Mouse (Mus musculus) embryo, embryonic 9.5 days (tissue): ENCODE data around the gene Smc4.

Experiments
- DNase-seq: peaks from one replicate; pipeline ENCODE4 v3.0.0-alpha.2; 2017; ENCODE audit errors: extremely low spot score

Smc4 gene

GRCm38 (mm10) chr3:69004437-69005337 is at the start of gene Smc4, which contains the start of gene Ift80:
Smc4 (plus strand) TSS chr3:69004738.
Ift80 (minus strand) TSS chr3:69004570.
- DNase-seq: peak; percentile 97

- DNase-seq: no peak
Measured at GRCm38 (mm10) chr3:68956454-68956853, 48.1 kb upstream of the Smc4 start.

GRCm38 (mm10) chr3:68957413-68957812 is 47.1 kb upstream of the Smc4 start:
- no peak for DNase-seq

GRCm38 (mm10) chr3:68964682-68965081 is 39.9 kb upstream of the Smc4 start:
- no peak for DNase-seq

- DNase-seq: no peak
Measured at GRCm38 (mm10) chr3:68966527-68967285, 37.8 kb upstream of the Smc4 start.

DNA sequence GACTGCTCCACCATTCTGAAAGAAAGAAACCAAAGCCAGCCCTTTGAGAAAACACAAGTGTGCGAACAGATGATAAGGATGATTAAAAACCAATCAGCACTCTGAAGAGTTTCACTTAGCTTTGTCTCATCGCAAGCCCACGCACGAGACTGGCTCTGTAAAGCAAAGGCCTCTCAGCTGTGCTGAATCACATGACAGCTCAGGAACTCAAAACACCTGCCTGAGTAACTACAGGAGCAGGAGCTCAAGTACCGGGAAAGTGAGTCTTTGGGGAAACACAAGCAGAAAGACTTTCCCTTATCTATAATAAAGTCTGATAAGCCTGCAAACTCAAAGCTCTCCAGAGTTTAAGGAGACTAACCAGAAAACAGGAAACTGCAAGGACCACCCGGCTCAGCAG is 37.1 kb upstream of the Smc4 start:
- DNase-seq: no peak

DNA sequence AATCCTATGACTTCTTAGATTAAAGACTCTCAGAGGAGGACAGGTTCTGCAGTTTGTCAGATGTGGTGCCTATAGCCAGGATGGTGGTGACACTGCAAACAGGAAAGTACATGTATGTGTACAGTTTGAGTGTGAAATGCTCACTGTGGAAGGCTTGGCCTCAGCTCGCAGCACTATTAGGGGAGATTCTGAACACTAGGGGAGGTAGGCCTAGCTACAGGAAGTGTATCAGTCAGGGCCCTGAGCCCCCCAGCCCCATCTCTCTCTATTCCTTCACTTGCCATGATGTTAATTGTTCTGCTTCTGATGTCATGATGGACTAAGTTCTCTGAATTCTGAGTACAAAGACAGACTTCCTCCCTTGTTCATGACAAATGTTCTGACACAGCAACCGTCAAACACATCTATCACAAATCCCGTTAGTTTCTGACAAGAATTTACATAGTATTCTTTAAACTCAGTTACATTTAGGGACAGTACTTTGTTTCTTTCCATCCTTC is 35.4 kb upstream of the Smc4 start:
- no peak for DNase-seq

GRCm38 (mm10) chr3:68973574-68973973 is 31.0 kb upstream of the Smc4 start:
- no peak for DNase-seq

DNA sequence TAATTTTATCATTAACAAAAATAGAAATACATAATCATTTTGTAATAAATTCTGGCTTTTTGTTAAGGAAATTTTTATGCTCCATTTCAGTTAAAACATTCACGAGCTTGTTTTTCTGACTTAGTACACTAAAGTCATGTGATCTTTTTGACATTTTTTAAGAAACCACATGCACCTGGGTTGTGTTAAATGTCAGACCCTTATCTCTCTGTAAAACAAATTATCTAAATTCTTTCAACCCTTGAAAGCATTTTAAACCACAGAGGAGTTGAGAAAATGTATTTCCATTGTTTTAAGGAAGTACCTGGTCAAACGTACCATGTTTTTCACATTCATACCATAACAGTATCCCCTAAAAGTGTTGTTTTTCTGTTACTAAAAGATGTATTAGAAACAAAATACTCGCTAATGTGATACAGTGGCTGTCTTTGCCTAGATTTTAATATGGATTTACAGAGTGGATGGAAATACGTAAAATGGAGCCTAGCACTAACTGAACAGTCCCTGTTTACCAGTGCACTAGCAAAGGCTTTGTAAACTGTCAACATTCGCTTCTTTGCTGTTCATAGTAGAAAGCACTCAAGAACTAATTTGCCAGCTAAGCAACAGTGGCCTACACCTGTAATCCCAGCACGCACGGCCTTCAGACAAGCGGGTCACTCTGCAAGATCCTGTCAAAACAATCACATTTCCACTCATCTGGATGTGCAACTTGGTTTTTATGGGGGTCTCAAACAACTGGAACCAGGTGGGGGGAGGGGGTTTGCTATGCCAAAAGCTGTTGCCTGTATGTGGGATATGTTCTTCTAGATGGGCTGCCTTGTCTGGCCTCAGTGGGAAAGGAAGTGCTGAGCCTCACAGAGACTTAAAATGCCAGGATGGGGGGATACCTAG is 29.7 kb upstream of the Smc4 start:
- no peak for DNase-seq

DNA sequence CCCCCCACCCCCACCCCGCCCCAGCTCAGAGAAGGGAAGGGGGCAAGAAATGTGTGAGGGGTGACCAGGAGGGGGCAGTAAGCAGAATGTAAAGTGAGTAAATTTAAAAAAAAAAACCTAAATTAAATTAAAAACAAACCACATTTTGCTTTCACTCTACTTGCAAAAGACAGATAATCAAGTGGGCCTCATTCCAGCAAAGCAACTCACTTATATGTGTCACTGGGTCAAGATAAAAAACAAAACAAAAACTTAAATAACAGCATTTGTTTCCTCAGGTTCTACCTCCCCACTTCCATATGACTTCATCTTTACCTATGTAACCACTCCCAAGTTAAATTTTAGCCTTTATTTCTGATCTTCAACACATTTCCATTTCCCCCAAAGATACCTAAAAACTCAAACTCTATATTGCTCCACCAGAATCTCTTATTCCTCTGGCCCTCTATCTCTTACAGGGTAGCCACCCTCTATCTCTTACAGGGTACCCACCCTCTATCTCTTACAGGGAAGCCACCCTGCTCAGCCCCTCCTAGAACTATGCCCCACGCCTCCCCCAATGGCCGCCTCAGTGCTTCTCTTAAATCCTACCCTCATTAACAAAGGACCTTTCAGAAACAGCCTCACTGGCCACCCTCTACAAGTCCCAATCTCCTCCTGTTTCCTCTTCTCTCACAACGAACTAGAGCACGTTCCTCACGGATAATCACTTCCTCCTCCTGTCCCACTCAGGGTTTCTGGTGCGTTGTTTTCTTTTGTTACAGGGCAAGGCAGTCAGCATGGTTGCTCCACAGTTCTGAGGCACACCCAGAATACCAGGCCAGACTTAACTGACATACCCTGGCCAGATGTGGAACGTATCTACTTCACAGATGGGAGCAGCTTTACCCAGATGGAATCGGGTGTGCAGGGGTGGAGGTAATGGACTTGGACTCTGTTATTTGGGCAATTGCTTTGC is 28.7 kb upstream of the Smc4 start:
- DNase-seq: no peak

DNA sequence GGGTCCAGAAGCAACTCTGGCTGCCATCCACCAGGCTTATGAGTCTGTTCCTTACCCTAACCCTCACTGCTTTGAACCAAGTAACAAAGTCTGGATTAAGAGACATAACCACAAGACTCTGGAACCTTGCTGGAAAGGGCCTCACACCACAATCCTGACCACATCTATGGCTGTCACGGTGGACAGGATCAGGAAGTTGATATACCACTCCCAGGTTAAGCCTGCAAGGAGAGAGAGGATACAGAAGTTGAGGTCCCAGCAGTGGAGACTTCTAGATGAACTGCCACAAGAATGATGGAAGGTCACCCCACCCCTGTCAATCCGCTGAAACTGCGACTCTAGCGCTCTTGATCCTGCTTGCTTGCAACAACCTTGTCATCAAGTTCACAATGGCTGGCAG is 26.8 kb upstream of the Smc4 start:
- no peak for DNase-seq

DNA sequence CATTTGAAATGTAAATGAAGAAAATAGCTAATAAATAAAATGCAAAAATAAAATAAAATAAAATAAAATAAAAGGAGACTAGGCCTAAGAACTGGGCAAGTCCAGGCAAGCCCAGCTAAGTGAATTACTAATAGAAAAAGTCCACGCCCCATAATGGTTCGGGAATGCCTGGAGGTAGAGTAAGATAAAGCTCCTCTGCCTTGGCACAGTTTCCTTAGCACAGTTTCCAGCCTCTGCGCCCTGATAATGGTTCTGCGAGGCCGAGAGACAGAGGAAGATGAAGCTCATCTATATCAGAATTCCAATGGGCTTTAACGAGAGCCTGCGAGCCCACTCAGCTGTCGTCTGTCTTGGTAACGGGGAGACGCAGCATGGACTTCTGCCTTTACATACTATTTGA is 25.4 kb upstream of the Smc4 start:
- DNase-seq: no peak

- DNase-seq: no peak
Measured at GRCm38 (mm10) chr3:68980898-68981297, 23.6 kb upstream of the Smc4 start.

DNA sequence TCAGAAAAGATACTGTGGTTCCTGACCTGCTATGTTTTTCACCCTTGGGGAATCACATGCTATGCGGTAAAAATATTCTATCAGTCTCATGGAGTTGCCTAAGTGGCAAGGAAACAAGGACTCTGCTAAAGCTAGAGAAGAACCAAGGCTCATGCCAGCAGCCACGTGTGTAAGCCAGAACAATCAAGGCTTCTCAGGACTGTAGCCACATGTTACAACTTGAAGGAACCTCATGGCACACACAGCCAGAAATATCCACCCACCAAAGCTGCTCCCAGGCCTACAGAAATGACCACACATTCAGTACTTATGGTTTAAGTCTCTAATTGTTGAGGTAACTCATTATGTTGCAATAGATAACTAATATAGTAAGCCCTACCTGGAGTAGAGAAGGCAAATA is 18.0 kb upstream of the Smc4 start:
- no peak for DNase-seq

DNA sequence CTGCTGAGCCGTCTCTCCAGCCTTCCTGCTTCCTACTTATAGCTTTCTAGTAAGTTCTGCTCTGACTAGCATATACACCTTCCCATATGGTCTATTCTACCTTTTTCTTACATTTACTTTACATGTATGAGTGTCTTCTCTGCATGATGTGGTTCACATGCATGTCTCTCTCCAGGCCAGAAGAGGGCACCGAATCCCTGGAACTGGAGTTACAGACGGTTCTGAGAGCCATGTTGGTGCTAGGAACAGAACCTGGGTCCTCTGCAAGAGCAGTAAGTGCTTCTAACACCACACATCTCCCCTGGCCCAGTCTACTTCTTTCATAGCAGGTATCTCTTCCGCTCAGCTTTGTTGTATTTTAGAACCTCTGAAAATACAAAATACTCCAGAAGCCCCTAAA is 1.8 kb upstream of the Smc4 start:
- DNase-seq: no peak

- no peak for DNase-seq
Measured at GRCm38 (mm10) chr3:69004055-69004436, 492 bp upstream of the Smc4 start.

DNA sequence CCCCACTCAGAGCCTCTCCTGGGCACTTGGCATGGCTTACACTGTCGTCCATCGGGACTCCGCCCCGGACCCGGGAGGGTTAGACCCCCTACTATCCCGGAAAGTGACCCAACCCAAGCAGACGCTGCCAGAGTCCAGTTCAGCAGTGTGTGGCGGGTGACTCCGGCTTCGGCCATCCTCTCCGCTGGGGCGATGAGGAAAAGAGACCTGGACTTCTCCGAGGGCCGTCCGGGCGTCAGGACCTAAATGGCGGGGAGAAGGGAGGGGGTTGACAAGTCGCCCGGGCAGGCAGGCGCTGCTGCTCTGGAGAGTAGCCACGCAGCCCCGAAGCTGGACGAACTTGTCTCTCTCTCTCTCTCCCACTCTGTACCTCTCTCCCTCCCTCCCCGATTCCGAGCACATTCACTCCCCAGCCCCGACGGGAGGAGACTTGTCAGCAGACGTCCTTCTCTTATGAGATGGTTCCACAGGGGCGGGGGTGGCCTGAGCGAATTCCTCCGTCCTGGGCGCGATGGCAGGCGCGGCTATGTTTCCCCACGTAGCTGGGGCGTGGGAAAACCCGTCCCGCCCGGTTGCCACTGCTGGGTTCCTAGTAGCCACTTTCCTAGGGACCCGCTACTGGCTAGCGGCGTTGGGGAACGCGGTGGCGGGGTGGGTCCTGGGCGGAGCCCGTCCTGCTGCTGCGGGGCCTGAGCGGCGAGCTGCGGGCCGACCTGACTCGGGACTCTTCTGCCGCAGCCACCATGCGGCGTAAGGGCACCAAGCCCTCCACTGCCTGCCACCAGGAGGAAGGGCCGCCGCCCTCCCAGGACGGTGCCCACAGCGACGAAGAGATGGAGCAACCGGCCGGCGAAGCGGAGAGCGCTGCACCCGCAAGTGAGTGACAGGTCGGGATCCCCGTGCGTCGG is 1.1 kb downstream of the Smc4 start:
- DNase-seq: peak; percentile 78

DNA sequence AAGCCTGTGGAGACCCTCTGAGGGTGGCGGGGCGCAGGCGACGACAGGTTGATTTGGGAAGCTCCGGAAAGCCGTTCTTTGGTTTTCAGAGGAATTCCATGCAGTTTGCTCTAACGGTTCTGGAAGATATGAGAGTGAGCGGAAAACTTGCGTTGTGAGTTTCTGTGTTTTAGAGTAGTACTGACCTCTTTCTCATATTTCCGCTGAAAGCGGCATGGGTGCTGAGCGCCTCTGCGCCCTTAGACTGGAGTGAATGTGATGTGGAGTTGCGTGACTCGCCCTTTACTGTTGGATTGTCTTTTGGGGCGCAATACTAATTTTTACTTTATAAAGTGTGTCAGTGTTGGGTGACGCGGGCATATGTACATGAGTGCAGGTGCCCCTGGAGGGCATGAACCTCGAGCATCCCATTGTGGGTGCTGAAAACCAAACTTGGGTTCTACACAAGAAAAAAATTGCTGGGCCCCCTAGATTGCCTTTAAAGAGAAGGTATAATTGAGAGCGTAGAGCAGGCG is 1.8 kb downstream of the Smc4 start:
- no peak for DNase-seq

- DNase-seq: no peak
Measured at GRCm38 (mm10) chr3:69008873-69009272, 4.3 kb downstream of the Smc4 start.
